Mouse (Mus musculus): ENCODE results near the gene Noct.

DNA sequence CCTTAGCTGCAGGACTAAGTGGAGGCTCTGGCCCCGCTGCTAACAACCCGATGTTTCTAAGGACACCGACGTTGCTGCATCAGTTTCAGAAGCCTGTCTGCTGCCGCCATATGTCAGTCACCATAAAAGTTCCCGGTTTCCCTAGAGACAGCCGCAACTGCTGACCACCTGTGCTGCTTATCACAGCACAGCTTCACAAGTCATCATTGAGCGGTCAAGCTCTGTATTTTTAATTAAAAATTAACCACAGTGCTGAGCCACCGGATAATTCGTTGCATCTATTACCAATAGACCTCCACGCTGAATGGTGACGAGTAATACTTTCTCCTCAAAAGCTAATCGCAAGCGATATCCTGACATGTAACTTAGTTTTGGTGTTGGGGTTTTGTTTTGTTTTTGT, 19.4 kb upstream of the Noct start:
- TF ChIP-seq CTCF (conservative IDR thresholded peaks at IDR 0.05; ENCODE audit: low read length): no peak
- TF ChIP-seq POU5F1 (IDR thresholded peaks at IDR 0.05; ENCODE audit: borderline replicate concordance, low read length): no peak
- no peak for TF ChIP-seq NANOG (IDR thresholded peaks at IDR 0.05; ENCODE audit: borderline replicate concordance, low read length)
